Mouse (Mus musculus): ENCODE results near the gene Cox5a.

Cox5a gene

GRCm38 (mm10) chr9:57564609-57565008 lies 43.5 kb downstream of the Cox5a start:
- no peak for DNase-seq (ENCODE audit: low spot score)

- DNase-seq (ENCODE audit: low spot score): no peak
Observed at GRCm38 (mm10) chr9:57565741-57566221, 44.7 kb downstream of the Cox5a start.

GRCm38 (mm10) chr9:57566846-57567245 lies 45.8 kb downstream of the Cox5a start:
- no peak for DNase-seq (ENCODE audit: low spot score)

GRCm38 (mm10) chr9:57568500-57568899 lies 47.4 kb downstream of the Cox5a start:
- DNase-seq (ENCODE audit: low spot score): no peak

DNA sequence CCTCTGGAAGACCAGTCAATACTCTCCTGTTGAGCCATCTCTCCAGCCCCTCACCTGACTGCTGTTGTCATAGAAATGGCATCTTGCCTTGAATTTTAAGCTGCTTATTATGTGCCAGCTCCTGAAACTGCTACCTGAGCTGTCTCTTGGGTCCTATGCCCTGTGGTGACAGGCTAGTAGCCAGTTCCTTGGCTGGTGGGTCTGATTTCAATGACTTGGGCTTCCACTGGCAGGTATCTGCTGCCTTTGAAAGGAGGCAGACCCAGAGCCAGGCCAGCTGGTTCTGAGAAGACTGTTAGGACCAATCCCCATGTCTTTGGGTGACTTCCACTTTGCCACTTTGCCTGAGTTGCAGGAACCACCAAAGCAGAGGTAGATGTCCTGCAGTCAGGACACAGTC lies 53.3 kb downstream of the Cox5a start:
- no peak for DNase-seq (ENCODE audit: low spot score)

DNA sequence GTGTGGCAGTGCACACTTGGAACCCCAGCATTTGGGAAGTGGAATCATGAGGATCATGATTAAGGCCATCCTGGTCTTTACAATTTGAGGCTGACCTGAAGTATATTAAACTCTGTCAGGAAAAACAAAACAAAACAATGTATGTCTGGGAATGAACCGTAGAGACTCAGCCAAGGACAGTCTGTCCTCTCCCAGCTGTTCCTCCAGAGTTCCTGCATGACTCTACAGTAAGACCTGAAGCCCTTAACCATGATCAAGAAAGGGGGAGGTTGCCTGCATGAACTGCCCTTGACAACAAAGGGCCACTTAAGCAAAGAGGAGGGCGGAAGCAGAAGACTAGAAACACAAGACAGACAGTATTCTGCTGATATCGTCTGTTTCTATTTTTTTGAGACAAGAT lies 54.5 kb downstream of the Cox5a start:
- no peak for DNase-seq (ENCODE audit: low spot score)

GRCm38 (mm10) chr9:57577144-57577849 lies 56.2 kb downstream of the Cox5a start:
- DNase-seq (ENCODE audit: low spot score): no peak
